Mouse (Mus musculus): ENCODE measurements around the gene Vcp.
"Not testable (repeated sequence)": the region's sequence is repeated elsewhere in the genome, so short reads cannot be mapped to it uniquely, and the experiment has no call there.

The Vcp gene

DNA sequence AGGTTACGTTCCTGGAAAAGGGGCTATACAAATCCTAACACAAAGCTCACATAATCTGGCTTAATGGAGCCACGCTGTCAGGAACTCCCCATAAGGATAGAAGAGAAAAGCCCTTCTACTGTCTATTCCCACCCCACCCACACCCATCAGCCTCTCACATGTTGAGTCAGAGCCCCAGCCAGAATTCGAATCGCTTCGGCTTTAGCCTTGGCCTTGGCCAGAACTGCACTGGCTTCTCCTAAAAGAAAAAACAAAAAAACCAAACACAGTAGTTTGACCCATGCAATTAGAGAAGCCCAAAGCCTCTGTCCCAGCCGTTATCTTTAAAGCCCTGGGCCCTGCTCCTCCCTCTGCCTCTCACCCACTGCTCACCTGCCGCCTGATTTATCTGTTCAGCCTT is 28.8 kb upstream of the Vcp start:
- DNase-seq, result no peak

DNA sequence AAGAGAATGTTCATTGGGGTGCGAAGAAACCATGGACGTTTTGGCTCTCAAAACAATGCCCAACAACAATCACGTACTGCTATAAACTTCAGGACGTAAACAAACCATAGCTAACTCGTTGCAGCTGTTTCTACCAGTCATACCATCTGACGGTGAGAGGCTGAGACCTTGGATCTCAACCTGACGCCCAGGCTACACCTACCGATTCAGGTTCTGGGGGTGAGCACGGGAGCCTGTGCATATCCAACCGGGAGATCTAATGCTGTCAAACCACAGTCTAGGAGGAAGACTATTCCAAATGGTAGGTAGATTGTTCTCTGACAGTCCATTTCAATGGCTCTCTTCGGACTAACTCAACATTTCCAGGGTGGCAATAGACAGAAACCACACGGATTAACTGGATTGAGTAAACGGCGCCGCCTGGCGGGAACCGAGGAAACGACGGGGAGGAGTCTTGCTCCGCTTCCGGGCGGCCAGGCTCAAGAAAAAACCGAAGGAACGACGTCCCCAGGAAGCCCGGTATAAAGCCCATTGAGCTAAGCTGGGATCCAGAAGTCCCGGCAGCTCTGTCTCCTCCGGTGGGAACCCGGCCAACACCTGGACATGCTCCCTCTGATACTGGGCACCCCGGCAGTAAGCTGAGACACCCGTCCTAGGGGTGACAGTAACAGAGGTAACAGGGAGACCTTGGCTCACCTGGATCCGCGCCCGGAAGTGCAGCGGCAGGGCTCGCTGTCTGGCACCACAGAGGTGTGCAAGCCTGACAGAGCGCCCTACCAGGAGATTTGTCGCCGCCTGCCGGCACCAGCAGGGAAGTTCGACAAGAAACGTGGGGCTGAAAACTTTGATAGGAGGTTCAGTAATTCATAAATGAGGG is 25.0 kb upstream of the Vcp start, which contains the start of gene Pigo:
Gene Pigo, minus strand, starts transcription at position 736 of the 877 bp plus-strand sequence.
- peak; percentile 98 for DNase-seq

DNA sequence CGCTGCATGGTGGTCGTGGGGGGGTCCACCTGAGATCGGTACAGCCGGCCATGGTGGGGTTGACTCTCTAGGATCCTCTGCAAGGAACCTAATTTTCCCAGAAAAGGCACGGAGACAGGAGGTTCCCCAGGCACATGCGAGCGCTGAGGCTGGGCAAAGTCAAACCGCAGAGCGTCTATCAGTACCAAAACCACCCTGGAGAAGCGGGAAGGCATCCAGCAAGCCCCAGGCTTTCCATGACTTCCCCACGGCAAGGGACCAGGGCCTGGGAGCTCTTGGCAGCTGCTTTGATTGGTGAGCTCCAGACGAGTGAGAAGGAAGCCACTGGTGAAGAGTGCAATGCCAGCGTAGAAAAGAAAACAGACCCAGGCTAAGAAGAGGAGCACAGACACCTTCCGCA is 24.4 kb upstream of the Vcp start:
- DNase-seq, result peak; percentile 65

DNA sequence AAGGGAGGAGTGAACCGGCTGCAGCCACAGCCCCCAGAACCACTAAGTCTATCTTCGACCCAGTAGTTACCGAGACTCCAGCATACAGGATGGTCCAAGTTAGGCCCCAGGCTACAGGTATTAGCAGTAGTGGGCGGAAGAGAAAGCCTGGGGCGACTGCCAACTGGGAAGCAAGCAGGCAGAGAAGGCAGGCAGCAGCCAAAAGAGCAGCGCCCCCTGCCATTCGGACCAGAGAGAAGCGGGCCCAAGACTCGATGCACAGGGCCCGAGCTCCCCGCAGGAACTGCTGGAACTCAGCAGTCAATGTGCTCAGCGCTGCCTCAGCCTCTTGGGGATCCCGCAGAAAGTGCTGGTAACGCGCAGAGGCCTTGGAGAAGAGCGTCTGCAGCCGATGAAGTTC is 21.0 kb upstream of the Vcp start:
- no peak for DNase-seq

DNA sequence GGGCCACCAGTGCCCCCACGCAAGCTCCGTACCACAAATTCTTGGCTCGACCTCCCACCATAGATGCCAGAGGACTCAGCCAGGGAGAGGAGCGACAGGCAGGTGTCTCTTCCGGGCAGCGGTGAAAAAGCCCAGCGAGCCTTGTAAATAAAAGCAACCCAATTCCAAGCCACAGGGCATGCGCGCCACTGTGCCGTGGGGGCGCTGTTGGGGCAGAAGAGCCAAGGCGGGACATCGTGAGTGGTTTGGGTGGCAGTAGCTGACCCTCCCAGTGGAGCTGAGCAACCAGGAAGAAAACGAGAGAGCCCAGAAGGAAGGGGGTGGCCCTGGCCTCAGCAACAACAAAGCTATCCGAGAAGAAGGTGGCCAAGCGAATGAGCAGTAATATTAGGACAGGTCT is 20.6 kb upstream of the Vcp start:
- no peak for DNase-seq

DNA sequence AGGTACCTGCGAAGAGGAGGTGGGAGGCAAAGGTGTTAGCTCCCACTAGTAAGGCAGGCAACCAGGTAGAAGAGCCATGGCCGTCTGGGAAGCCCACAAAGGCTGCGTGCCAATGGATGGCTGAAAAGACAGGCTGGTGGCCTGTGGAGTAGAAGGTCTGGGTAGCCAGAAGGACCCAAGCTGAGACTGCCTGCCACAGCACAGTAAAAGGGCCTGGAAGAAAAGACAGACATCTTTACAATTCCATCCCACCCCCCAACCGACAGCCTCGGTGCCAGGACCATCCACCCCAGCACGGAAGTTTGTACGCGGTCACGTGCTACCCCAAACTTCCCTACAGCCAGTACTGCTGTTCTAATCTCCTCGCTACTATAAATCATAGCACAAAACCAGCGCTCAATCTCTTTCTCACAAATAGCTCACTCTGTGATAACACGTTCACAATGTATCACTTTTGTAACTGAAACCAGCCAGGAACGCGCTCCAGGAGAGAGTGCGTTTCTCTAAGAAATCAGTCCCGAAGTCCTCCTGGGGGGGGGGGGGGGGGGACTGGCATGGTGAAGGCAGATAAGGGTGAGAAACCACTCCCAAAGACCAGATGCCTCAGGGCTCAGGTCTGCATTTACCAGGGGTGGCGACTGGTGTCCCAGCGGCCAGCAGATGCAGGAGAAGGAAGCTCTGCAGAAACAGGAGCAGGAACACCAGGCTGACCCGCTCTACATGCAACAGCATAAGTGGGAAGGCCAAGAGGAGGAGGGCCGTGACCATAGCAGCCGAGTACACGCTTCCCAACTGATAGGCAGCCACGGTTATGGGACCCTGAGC is 19.5 kb upstream of the Vcp start:
- DNase-seq, result no peak

DNA sequence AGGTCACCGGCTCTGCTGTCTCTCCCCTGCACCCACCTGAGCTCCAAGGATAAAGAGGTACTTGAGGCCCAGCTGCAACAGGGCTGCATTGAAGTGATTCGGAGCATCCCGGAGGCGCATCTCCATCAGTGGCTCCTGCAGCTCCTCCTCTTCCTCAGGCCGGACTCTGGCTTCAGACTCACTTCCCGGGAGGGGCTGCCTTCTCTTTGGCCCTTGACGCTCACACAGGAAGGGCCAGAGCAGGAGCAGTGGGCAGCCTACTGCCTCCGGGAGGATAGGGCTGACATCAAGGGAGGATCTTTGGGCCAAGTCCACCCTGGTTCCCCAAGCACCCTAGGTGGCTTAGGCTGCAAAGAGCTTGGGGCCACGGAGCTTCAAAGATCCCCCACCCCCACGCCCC is 18.9 kb upstream of the Vcp start:
- DNase-seq, result peak; percentile 15

DNA sequence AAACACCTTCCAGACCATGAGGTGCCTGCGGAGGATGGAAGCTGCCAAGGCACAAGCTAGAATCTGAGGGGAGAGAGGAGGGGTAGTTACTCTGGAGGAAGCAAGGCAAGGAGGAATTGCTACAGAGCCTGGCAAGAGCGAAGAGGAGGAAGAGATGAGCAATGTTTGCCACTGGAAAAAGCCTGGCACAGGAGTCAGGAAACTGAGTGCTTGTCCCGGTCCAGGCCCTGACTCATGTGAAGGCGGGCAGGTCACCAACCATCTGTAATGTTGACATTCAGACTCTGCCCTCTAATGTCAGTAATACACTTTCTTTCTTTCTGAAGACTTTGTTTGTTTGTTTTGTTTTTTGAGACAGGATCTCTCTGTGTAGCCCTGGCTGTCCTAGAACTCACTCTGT is 17.8 kb upstream of the Vcp start:
- DNase-seq, result no peak

DNA sequence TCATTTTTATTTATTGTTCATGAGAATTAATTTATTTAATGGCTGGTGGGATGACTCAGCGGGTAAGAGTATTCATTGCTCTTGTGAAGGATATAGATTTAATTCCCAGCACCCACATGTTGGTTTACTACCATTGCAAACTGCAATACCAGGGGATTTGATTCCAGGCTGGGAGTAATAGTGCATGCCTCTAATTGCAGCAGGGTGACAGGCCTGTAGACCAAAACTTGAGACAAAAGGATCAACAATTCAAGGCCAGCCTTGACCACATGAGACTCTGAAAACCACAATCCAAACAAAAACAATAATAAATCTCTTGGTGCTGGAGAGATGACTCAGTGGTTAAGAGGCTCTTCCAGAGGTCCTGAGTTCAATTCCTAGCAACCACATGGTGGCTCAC is 11.8 kb upstream of the Vcp start:
- no peak for DNase-seq

DNA sequence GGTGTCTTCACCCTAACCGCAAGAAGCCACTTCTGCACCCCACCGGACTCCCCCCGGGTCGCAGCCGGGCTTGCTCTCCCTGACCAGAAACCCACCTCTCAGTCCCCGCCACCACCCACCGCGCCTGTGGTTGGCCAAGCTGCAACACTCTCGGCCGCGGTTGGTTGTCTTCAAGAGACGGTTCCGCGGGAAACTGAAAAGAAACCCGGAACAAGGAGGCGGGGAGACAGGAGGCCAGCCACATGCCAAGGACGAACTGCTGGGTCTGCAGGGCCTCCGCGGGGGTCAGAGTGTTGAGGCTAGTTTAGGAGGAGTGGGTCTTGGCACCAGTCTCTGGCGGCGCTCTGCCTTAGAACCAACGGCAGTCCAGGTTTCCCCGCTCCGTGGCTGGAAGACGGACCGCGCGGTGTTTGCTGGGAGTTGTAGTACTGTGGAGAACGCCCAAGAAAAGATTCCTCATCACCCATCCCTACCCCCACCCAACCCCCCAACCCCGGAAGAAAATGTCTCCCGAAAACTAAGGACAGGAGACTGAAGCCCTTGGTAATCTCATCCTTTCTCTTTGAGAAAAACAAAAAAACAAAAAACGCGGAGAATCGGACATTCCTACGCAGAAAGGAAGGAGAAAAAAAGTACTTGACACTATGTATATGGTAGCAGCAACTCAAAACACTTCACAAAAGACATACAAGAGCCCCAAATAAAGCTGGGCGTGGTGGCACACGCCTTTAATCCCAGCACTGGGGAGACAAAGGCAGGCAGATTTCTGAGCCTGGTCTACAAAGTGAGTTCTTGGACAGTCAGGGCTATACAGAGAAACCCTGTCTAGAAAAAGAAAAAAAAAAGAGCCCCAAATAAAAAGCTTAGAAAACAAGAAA is 10.1 kb upstream of the Vcp start, which contains the start of gene Fancg:
Gene Fancg, minus strand, starts transcription at position 346 of the 878 bp plus-strand sequence.
- DNase-seq, result peak; percentile 83

DNA sequence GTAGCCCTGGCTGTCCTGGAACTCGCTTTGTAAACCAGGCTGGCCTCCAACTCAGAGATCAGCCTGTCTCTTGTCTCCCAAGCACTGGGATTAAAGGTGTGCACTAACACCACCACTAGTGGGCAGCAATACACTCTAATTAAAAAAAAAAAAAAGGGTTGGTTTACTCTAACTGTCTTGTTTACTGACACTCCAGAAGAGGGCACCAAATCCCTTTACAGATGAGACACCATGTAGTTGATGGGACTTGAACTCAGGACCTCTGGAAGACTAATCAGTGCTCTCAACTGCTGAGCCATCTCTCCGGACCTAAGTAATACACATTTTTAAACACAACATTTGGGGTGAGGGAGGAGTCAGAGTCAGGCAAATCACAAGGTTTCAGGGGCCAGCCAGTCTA is 5.5 kb upstream of the Vcp start:
- DNase-seq, result peak; percentile 47

DNA sequence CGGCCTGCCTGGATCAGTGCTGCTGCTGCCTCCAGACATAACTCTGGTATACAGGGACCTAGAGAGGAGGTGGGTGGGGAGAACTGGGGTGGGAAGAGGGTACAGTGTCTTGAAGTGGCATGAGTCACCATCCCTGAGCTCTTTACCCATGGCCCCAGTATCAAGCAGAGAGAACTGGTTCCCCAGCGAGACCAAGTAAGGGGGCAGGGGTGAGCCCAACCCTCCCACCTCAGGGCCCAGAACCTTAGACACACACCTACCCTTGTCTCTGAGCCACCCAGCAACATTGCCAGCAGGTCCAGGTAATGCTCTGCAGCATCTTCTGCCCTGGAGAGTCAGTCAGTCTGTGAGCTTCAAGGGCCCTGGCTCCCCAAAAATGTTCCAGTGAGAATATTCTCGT is 4.6 kb upstream of the Vcp start:
- DNase-seq, result peak; percentile 27

DNA sequence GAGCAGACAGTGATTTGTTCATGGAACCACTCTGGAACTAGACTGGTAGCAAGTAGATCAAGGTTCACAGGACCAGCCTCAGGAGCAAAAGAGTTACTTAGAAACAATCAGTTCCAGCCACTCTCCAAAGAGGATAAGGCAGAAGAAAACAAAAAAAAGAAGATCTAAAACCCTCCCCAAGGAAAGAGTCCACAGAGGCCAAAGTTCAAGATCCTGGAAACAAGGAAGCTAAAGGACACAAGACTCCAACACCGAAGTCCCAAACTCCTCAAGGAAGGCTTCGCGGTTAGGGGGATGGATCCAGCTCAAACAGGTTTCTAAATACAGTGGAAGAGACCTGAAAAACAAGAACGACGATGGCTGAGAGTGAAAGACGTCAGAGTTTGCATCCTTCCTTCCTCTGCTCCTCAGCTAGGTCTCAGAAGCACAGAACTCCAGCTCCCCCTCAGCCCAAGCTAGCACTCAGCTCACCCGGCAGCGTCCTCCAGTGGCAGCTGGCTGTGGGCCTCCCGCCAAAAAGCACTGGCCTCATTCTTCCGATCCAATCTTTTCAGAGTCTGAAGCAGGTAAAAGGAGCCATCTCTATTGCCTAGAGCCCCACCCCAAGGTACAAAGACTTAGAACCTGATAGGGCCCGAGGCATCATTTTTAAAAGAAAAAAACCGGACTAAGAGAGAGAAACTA is 2.6 kb upstream of the Vcp start:
- peak; percentile 43 for DNase-seq

DNA sequence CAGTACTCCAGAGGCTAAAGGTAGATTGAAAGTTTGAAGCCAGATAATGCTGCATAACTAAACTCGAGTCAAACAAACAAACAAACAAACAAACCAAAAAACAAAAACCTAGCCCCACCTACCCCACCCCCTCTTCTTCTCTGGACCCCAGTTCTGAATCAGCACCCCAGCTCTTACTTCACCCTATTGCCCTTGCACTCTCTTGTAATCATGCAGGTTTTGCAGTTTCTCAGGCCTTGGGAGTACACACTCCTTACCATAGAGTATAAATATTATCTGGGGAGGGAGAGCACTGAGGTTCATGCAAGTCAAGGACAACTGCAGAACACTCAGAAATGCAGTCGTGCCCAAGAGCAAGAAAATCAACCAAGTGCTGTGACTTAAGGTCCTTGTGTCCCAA is 965 bp upstream of the Vcp start:
- peak; percentile 31 for DNase-seq

DNA sequence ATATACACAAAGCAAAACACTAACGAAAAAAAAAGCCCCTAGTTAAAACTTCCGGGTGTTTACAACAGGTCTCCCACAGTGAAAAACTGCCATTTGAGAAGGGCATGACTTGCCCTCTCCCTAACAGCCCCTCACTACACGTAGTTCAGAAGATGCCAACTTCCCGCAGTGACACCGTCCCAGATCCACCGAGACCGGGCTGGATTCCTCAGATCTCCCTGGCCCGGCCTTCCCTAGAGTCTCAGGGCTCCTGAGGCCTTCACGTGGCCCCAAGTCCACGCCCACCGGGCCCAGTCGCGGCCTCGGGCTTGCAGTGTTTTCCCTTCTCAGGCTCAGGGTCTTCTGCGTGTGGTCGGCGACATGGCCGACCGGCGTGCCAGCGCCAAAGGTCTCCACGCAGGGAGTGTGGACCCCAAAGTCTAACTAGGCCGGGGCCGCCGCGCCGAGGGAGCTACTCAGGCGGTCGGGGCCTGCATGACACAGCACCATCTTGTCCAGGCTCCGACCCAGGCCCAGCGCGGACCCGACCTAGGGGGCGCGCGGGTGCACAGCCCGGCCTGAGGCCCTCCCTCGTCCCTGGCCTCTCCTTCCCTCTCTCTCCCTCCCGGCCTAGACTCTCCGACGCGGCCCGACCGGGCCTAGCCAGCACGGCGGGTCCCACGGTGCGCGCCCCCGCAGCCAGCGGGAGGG is 711 bp downstream of the Vcp start:
- DNase-seq, result peak; percentile 82

DNA sequence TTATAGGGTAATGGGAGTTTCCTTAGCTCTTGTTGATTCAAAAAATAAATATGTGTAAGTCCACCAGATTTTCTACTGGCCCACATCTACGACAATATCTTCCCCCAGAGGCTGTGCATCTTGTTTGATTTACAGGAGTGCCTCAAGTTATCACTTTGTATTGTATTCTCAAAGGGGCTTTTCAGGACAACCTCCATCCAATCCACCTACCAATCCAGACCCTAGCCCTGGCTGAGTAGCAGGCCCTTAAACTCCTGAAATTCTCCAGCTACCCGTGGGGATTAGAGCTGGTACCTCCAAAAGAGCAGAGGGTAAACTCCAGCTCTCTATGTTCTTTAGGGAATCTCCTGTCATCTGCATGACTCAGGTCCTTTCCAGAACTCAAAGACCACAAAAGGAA is 2.3 kb downstream of the Vcp start:
- DNase-seq, result no peak

DNA sequence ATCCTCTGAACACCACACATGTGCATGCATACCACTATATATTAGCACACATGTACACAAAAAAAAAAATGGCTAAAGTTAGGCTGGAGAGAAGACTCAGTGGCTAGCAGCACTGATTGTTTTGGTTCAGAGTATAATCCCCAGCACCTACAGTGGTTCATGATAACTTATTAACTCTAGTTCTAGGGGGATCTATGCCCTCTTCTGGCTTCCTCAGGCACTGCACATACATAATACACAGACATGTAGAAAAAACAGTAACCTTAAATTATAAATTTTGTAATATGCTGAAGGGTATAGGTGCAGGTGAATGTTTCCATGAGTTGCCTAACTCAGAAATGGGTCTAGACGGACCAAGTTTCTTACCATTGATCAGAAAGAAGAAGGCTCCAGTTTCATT is 12.0 kb downstream of the Vcp start:
- no peak for DNase-seq

DNA sequence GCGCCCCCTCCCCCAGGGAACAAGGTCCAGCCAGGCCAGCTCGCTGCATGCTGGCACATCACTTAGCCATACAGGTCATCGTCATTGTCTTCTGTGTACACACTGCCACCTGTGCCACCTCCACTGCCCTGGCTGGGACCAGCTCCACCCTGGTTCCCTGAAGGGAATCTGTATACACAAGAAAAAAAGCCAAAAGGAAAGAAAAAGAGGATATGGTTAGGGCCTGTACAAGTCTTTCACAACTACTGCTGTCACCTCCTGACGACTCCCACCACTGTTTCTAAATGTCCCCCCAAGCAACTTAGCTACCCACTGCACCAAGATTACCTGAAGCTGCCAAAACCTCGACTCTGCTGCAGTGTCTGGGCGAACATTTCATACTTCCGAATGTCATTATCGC is 19.8 kb downstream of the Vcp start:
- not testable (repeated sequence) for DNase-seq

DNA sequence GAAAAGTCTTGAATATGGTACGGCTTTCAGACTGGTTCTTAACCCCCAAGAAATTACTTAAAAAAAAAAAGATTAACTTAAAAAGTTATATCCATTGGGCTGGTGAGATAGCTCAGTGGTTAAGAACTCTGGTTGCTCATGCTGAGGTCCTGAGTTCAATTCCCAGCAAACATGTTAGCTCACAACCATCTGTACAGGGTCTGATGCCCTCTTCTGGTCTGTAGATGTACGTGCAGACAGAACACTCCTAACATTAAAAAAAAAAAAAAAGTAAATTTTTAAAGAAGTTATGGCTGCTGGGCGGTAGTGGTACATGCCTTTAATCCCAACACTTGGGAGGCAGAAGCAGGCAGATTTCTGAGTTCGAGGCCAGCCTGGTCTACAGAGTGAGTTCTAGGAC is 22.2 kb downstream of the Vcp start:
- no peak for DNase-seq

DNA sequence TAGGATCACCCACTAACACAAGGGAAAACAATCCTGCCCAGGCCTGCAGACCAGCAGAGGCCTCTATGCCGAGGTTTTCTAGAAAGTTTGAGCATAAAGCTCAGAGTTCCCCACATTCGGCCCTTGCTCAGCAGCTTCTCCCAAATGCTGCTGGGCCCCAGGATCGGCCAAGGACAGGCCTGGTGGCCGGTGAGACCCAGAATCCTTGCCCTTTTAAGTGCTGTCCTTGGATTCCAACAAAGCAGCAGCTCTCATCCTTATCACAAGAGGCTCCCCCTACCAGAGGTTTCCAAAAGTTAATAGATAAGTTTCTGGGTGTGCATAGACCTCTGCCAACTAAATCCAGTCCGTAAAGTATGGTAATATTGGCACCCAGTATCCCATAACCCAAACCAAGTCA is 26.4 kb downstream of the Vcp start:
- no peak for DNase-seq

DNA sequence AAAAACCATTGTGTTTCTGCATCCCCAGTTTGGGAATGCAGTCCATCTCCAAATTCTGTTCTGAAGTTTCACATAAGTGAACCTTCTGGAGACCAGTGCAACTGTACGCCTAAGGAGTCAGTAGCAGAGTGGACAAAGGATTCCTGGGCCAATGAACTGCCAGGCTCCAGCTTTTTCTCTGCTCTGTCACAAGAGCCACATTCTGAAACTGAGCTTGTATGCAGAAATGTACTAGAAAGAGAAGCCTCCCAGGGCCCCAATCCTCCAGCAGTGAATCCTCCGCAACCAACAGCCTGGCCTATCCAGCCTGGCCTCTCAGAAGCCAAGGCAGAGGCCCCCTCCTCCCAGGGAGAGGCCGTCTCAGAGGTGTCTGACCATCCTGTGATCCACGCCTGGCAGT is 27.4 kb downstream of the Vcp start:
- DNase-seq, result no peak

DNA sequence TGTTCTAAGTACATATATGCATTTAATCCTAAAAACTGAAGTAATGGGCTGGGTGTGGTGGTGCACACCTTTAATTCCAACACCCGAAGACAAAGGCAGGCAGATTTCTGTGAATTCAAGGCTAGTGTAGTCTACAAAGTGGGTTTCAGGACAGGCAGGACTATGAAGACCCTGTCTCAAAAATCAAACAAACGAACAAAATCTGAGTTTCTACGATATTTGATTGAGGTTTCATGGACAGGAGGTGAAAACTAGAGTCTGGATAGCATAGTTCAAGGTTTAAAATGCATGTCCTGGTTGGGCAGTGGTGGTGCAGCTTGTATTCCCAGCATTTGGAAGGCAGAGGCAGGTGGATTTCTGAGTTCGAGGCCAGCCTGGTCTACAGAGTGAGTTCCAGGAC is 31.0 kb downstream of the Vcp start, which contains the start of gene 1700022I11Rik:
Gene 1700022I11Rik, plus strand, starts transcription at position 301 of the 400 bp plus-strand sequence.
- no peak for DNase-seq
